Mouse (Mus musculus): ENCODE measurements around the gene Sema3g.

The Sema3g gene

GRCm38 (mm10) chr14:31217666-31218065 is at the start of gene Sema3g:
Gene Sema3g, plus strand, starts transcription at chr14:31217860.
- DNase-seq (ENCODE audit: low spot score in 2 of 2), result peak in 1 of 2 experiments; percentile 49

DNA sequence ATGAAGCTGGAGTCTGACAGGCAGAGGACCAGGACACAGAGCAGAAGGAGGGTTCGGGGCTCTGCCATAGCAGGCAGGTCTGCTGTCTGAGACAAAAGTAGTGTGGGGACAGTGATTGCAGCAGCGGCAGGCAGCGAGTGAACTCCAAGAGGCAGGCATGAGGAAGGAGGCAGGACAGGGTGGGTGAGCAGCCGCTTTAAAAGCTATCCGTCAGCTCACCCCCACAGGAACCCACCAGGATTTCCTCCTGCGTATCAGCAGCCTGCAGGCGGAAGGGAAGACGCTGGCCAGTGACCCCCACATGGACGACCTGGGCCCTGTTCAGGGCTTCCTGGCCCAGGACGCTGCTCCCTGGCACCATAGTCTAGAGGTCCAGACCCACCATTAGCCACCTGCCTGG is 49.2 kb upstream of the Sema3g start, which contains the start of gene Stab1:
Gene Stab1, minus strand, starts transcription at position 217 of the 400 bp plus-strand sequence.
- DNase-seq (ENCODE audit: low spot score in 2 of 2), result no peak

DNA sequence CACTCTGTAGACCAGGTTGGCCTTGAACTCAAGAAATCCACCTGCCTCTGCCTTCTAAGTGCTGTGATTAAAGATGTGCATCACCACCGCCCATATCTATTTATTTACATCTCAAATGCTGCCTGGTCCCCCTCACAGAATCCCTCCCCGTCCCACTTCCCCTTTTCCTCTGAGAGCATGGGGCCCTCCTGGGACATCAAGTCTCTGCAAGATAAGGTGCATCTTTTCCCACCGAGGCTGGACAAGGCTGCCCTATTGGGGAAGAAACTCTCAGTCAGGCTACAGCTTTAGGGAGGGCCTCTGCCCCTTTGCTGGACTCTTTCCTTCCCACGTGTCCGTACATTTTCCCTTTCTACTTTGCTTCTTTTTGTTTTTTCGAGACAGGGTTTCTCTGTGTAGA is 48.2 kb upstream of the Sema3g start:
- DNase-seq (ENCODE audit: low spot score in 2 of 2), result no peak

DNA sequence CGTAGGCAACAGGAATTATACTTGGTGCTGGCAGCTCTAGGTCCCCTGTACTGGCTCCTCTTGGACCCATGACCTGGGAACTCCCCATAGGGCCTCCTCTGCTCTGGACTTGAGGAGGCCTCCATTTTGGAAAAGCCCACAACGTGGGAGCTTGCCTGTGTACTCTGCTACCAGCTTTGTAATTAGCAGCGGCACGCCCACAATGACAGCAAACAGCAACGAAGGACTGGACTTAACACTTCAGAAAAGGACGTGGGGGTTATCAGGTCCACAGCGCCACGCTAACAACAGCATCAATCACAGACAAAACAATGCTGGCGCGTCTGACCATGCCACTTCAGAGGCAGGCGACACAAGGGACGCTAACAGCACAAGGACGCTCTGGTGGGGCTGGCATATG is 46.7 kb upstream of the Sema3g start:
- DNase-seq (ENCODE audit: low spot score in 2 of 2), result no peak

- DNase-seq (ENCODE audit: low spot score in 2 of 2), result no peak
Measured at GRCm38 (mm10) chr14:31171386-31171785, 46.3 kb upstream of the Sema3g start.

DNA sequence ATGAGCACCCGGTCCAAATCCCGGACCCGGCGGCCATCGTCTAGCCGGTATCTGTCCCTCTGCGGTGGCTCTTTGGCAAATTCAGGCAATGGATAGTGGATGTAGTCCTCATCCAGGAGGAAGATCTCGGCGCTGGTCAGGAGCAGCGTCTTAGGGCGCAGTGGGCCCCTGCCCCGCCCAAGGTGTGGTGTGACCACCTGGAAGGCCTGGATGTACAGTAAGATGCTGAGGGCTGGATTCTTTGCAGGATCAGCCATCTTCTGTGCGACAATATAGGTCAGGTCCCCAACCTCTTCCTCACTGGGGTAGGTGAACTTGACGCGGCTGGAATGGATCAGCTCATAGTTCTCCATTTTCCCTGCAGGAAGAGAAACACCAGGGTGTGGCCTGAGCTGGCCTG is 45.8 kb upstream of the Sema3g start:
- no peak for DNase-seq (ENCODE audit: low spot score in 2 of 2)

GRCm38 (mm10) chr14:31172781-31173455 is 44.7 kb upstream of the Sema3g start:
- DNase-seq (ENCODE audit: low spot score in 2 of 2), result no peak

GRCm38 (mm10) chr14:31173537-31173936 is 44.1 kb upstream of the Sema3g start:
- no peak for DNase-seq (ENCODE audit: low spot score in 2 of 2)

- no peak for DNase-seq (ENCODE audit: low spot score in 2 of 2)
Measured at GRCm38 (mm10) chr14:31177287-31177686, 40.4 kb upstream of the Sema3g start.

DNA sequence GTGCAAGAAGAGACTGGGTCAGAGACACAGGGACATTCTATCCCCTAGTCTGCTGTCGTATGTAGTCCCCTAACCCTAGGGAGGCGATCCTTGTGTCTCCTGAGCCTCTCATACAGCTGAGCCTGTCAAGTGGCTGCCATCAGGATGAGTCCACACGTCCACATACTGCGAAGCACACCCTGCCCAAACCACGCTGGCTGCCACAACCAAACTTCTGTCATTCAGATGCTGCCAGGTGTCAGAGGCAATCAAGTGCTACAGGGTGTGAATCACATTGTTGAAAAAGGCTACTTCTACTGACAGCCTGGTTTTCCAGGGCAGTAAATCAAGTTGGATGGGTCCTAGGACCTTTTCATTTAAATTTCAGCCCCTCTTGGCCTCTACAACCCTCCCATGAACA is 39.9 kb upstream of the Sema3g start:
- no peak for DNase-seq (ENCODE audit: low spot score in 2 of 2)

GRCm38 (mm10) chr14:31179677-31180365 is 37.8 kb upstream of the Sema3g start:
- no peak for DNase-seq (ENCODE audit: low spot score in 2 of 2)

- DNase-seq (ENCODE audit: low spot score in 2 of 2), result no peak
Measured at GRCm38 (mm10) chr14:31181512-31181911, 36.1 kb upstream of the Sema3g start.

- no peak for DNase-seq (ENCODE audit: low spot score in 2 of 2)
Measured at GRCm38 (mm10) chr14:31182786-31183290, 34.8 kb upstream of the Sema3g start.

- no peak for DNase-seq (ENCODE audit: low spot score in 2 of 2)
Measured at GRCm38 (mm10) chr14:31183541-31183940, 34.1 kb upstream of the Sema3g start.

DNA sequence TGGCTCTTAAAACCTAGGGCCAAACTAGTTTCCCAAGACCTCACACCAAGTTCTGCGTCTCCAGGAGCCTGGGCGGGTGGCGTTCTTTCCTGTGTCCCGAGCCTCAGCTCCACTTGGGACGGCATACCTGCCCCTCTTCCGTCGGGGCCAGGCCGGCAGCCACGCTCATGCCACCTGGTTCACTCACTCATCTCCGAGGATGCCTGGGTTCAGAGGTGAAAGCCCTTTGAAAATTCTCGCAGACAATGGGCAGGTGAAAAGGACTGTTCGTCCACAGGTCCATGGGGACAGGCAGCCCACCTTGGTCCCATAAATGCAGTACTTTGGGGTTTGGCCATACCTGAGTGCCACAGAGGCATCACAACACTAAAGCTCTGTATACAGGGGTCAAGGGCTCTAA is 33.5 kb upstream of the Sema3g start:
- no peak for DNase-seq (ENCODE audit: low spot score in 2 of 2)

GRCm38 (mm10) chr14:31186656-31187055 is 31.0 kb upstream of the Sema3g start:
- no peak for DNase-seq (ENCODE audit: low spot score in 2 of 2)

DNA sequence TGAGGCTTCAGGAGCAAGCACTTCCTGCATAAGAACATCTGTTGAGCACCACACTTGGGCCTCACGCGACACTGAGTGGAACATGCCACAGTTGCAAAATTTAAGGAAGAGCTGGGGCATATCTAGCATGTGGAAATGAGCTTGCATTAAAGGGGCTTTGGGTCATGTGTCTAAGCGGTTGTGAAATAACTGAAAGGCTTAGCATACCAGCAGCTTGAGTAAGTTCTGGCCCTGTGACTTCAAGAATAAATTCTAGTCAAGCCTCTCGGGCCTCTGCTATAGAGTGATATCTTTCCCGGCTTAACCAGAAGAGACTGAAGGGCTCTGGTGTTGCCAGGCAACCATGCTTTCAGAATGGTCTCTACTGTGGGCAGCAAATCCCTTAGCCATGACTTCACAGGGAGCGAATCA is 28.9 kb upstream of the Sema3g start:
- no peak for DNase-seq (ENCODE audit: low spot score in 2 of 2)

- DNase-seq (ENCODE audit: low spot score in 2 of 2), result no peak
Measured at GRCm38 (mm10) chr14:31189348-31189747, 28.3 kb upstream of the Sema3g start.

DNA sequence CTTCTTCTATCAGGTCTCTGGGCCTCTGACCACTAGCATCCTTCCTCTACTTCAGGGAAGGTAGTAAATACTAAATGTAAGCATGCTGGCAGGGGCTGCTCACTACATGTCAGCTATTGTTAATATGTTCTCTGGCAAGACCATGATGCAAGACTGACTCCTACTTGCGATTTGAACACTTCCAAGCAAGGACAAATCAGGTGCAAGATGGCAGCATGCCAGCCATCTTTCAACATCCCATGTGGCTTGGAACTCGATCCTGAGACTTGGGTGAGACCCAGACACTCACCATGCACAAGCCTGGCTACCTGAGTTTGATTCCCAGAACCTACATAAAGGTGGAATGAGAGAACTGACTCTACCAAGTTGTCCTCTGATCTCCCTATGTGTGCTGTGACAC is 25.7 kb upstream of the Sema3g start:
- DNase-seq (ENCODE audit: low spot score in 2 of 2), result no peak

- no peak for DNase-seq (ENCODE audit: low spot score in 2 of 2)
Measured at GRCm38 (mm10) chr14:31193791-31194190, 23.9 kb upstream of the Sema3g start.

GRCm38 (mm10) chr14:31194441-31194840 is 23.2 kb upstream of the Sema3g start:
- DNase-seq (ENCODE audit: low spot score in 2 of 2), result peak; percentile 31 to 42

GRCm38 (mm10) chr14:31194891-31195513 is 22.7 kb upstream of the Sema3g start:
- peak; percentile 20 to 27 for DNase-seq (ENCODE audit: low spot score in 2 of 2)

- no peak for DNase-seq (ENCODE audit: low spot score in 2 of 2)
Measured at GRCm38 (mm10) chr14:31195521-31195920, 22.1 kb upstream of the Sema3g start.
